Mouse (Mus musculus) c-Kit-positive CD71-negative TER-119-negative erythroid progenitor cells, embryonic 14.5 days (primary cell): ENCODE results near the gene Clec9a.

Experiments
- DNase-seq: peaks from one replicate; pipeline ENCODE4 v3.0.0-alpha.2; 2013; ENCODE audit warnings: low read depth

Gene Clec9a

DNA sequence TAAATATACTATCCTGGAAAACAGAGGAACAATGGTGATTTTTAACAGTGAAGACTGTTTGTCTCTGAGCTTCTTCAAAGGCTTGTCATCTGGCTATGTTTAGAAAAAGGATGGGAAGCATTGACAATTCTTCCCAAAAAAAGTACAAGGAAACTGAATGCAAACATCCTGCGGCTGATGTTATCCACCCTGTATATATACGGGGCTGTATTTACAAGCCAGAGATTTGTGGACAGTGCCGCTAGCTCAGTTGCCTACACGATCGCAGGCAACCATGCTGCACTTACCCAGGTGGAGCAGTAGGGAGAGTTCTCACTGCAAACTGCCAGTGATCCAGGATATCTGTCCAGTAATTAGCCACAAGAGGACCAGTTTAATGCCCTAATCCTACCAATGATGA is 16.6 kb downstream of the Clec9a start:
- DNase-seq: no peak

DNA sequence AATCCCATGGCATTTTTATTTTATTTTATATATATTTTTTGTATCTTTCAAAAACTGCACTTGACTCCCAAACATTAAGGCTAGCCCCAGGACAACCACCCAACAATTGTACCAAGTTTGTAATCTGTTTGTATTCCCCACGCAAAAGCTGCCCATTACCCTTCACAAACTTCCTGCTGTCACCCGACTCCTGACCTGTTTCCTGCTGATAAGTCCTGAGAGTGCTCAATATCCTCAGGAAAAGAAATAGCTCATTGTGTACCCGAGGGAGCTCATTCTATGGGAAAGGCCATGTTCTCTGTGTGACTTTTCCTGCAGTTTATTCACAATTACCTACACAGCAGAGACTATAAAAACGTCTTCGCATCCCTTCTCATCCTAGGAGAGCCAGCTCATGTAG is 17.1 kb downstream of the Clec9a start:
- no peak for DNase-seq

DNA sequence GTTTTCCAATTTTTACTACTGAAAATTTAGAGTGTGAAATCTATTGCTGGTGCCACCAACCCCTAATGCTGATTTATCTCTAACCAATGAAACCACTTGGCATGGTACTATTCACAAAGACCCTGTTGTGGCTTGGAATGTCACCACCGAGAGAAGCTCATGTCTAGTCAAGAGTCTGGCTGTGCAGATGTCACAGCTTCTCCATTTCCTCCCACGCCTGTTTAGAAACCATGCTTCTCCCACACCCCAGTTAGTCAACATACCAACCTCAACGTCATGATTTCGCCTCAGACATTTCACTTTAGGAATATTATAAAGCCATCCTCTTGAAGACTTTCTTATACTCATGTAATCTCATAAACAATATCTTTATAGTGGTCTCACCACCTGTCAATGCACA is 18.6 kb downstream of the Clec9a start:
- DNase-seq: no peak

DNA sequence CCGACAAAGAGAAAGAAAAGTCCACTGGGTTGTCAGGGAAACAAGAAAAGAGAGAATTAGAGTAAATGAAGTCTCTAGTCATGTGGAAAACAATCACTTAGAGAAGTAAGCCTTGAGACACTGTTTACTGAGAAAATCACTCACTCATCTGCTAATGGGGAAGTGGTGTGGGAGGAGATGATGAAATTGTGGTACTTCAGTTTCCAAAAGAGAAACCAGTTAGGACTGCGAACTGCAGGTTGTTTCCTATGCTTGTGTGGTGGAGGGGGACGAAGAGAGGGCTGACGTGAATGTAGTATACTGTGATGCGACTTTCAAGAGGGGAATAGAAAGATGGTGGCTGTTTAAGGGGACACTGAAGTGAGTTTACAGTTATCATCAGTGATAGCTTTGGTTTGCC is 25.6 kb downstream of the Clec9a start:
- peak; percentile 49 for DNase-seq

DNA sequence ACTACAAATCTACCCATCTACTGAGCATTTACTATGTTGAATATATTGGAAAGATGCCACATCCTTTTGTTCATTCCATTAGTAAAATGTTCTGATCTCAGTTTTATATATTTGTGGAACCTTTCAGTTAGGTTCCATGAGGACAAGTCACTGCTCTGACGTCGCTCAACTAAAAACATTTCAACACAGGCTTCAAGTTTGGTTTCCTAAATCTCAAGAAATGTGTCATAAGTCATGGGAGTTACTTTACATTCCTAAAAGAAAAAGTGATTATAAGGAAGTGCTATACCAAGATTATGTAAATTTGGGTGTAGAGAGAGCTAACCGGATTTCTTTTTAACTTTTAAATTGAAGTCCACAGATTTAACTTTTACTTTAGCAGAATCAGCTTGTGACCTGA is 27.4 kb downstream of the Clec9a start:
- DNase-seq: no peak

DNA sequence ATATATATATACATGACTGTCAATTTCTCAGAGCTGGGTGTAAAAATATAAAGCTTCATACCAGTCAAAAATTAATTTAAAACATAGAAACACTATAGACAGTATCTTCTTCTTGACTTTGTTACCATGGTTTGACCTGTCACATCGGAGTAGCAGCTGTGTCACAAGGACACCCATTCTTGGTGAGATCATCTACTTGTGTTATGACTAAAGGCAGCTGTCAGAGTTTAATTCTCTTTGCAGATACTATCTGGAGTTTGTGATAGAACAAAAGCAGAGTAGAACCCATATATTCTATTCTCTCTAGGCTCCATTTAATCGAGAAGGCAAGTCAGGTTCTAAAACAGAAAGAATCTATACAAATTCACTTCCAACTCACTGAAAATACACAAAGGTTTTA is 29.4 kb downstream of the Clec9a start:
- DNase-seq: no peak

DNA sequence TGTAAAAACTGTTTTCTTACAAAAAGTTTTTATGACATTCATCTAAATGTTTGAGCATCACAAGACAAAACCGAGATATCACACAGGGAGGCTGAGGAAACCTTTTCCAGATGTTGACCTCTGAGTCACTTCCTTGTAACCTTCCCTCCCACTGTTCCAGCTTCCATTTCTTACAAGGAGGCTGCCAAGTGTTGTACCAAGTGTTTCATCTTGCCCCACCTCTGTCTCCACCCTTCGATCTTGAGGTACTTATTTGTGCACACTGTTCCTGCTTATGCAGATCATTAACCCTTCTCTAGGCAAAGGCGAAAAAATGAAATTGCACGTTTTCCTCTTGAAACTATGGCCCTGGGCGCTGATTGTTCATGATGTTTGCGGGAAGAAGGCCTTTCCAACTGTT is 41.1 kb downstream of the Clec9a start:
- DNase-seq: no peak

DNA sequence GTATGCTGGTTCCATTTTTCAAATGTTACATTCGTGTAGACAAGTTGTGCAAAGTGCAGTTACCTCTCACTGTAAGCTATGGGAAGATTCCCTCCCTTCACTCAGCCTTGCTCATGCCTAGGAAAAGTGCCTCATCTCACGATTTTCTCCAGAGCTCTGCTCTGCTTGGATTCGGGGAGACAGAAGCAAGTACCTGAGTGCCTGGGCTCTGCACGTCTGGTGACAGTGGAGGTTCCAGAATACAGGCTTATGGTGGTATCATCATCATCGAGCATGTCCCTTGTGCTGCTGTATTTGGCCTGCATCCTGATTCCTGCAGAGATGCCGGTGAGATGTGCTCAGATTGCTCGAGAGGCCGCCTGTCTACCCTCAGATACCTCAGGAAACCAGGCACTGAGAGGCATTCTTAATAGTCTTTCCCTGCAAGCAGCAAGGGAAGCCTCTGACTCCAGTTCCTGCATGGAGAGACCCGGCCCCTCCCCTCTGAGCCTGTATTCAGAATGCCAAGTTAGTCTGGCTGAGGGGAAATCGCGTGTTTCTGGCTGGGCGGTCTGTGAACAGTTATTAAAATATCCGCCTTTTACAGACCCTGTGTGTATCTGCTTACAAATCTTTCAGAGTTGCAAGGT is 42.9 kb downstream of the Clec9a start, which contains the start of gene Clec1a:
TSS of gene Clec1a (minus strand) at position 590 of the 629 bp plus-strand sequence.
- no peak for DNase-seq

DNA sequence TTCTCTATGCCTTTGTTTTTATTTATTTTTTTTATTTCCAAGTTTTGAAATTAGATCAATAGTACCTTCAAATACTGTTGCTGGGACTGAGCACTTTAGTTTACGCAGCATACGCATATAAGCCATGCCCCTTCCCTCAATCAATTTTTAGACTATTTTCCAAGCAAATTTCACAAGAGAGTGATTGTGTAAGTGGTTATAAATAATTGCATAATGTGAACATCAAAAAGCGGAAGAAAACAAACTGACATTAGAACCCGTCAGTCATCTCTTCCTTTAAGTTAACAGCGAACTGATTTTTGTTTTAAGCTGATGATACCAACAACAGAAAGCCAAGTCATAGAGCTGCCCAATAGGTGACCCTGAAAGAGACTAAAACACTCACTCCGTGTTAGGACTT is 62.7 kb downstream of the Clec9a start:
- no peak for DNase-seq

DNA sequence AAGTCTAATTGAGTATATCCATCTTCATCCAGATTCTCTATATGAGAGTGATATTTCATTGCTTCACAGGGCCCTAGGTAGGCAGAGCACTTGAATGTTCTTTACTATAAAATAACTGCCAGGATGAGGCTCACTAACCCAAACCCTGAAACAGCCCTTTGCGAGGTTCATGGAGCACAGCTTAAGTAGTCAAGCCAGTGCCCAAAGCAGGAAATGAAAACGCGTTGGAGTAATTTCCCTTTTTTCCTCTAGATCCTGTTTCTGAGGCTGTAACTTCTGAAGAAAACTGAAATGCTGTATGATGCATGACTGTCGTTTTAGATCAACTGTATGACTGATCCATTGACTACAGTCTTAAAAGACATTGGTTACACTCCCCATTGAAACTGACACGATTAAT is 64.0 kb downstream of the Clec9a start:
- peak; percentile 17 for DNase-seq
